ENCODE assay signal across 9 mouse cellular contexts in the genomic region with DNA sequence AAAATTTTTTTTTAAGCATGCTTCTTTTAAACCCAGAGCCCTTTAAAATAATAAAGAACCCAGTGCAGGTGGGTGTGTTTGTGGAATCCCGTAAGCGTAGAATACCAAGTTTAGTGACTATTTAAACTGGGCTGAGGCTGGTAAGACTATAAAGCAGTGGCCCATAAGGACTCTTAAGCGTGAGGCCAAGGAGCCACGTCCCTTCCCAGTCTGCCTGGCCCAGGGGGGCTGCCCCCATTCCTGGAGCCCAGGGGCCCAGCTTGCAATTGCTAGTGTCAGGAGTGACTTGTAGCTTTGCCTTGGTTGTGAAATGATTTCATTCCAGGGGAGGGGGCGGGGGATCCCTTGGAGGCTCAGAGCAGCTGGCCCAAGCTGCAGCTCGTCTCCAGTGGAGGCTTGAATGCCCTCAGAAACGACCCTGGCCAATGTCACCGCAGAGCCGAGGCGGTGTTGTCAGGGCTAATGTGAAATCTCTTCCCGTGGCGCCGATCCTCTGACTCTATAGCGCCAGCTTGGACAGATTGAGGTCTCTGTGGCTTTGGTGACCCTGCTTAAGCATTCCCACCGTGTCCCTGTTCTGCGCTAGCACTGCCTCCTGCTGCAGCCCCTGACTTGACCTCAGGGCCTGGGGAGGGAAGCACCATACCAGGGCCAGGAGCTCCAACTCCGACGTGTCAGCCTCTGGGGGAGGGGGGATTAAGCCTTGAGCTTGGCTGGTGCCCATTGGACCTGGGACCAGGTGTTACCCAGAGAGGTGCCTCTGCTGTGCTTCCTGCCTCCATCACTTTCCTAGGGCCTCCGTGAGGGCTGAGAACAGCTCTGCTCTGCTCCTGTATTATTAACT. TPM values are rescaled to one million over a fixed set of nuclear protein-coding genes. Genes with fewer than 3 reads are reported as not detected.
DNase-seq lines count a peak whose midpoint lies in the region; ATAC-seq lines count a peak whose summit lies in the region.
"Had no signal": no experiment of that assay in that cellular context is flagged by ENCODE, and none has a peak within 500 bp of the region (broad histone marks: within the 10 kb centered on the region; RNA-seq: fewer than 3 reads in every experiment).

No protein-coding gene starts in this region.

- H3K4me1 ChIP-seq in midbrain, embryonic 10.5 days, result peaks cover 79% of the 10 kb centered on the region

- H3K36me3 ChIP-seq in midbrain, embryonic 10.5 days, result peaks cover 35% of the 10 kb centered on the region

- H3K9me3 ChIP-seq in midbrain, embryonic 10.5 days (replicated peaks), result no peaks in the 10 kb centered on the region

- no peaks in the 10 kb centered on the region for H3K27me3 ChIP-seq in midbrain, embryonic 10.5 days (ENCODE audit: low read depth, poor library complexity, severe bottlenecking)

- DNase-seq in cerebellum, postnatal 14 days, result peak; percentile 42 to 48
- DNase-seq in MN1 (ENCODE audit: low spot score), result peak; percentile 46
- DNase-seq in heart, postnatal 4 days, result peak; percentile 48
- DNase-seq in midbrain, embryonic 10.5 days (ENCODE audit: low spot score), result peak; percentile 69
- DNase-seq in frontal cortex, postnatal 25 days (ENCODE audit: low spot score in 2 of 2), result no peak
- no peak for DNase-seq in adrenal gland, postnatal 25 days

- H3K4me3 ChIP-seq in midbrain, embryonic 10.5 days, result peak overlapping the region; percentile 26

- ATAC-seq in cerebellum, adult (ENCODE audit: insufficient number of reproducible peaks, low FRiP score, low TSS enrichment), result no peak
- no peak for ATAC-seq in megakaryocyte-erythroid progenitor cell, adult 5-6 weeks (replicated peaks; ENCODE audit: low FRiP score, low TSS enrichment, poor library complexity, severe bottlenecking)

- H3K27ac ChIP-seq in midbrain, embryonic 10.5 days (replicated peaks), result peak overlapping the region; percentile 82
- H3K27ac ChIP-seq: macrophage had no signal

- WGBS in midbrain, embryonic 10.5 days, result 14% methylated on average over 19 of the region's 19 CpGs

RNA-seq across cellular contexts. Expression of a gene that starts 13.4 kb away (rescaled TPM):
- not detected for total RNA-seq in heart, postnatal 4 days (2021)
- polyA plus RNA-seq in midbrain, embryonic 10.5 days (2016; fragmentation: Nextera tagmentation; extraction: Ambion mirVana), result 0.99 and 1.7 TPM in 2 replicates
- total RNA-seq in megakaryocyte-erythroid progenitor cell, adult 5-6 weeks (2014; fragmentation: Nextera tagmentation), result not detected in 2 replicates
- not detected in 2 replicates for total RNA-seq in megakaryocyte-erythroid progenitor cell, adult 5-6 weeks (2017)
- 1.4 and 1.5 TPM in 2 replicates for total RNA-seq in adrenal gland, postnatal 25 days (2021)
- polyA plus RNA-seq: macrophage had no signal

RNA-seq across cellular contexts. Expression of a gene that starts 13.8 kb away (rescaled TPM):
- total RNA-seq in heart, postnatal 4 days (2021), result under 1 TPM; 0.20 to 0.45 TPM
- 0.17 and 0.35 TPM in 2 replicates for polyA plus RNA-seq in midbrain, embryonic 10.5 days (2016; fragmentation: Nextera tagmentation; extraction: Ambion mirVana)
- not detected in 2 replicates for total RNA-seq in megakaryocyte-erythroid progenitor cell, adult 5-6 weeks (2014; fragmentation: Nextera tagmentation)
- total RNA-seq in megakaryocyte-erythroid progenitor cell, adult 5-6 weeks (2017), result not detected in 2 replicates
- not detected in 2 replicates for total RNA-seq in adrenal gland, postnatal 25 days (2021)
- polyA plus RNA-seq: macrophage had no signal

RNA-seq across cellular contexts. Expression of a gene that starts 42.1 kb away (rescaled TPM):
- total RNA-seq in heart, postnatal 4 days (2021), result 1 to 10 TPM; 6.3 to 6.8 TPM
- polyA plus RNA-seq in midbrain, embryonic 10.5 days (2016; fragmentation: Nextera tagmentation; extraction: Ambion mirVana), result 2.6 and 3.0 TPM in 2 replicates
- total RNA-seq in megakaryocyte-erythroid progenitor cell, adult 5-6 weeks (2014; fragmentation: Nextera tagmentation), result 10.6 and 15.9 TPM in 2 replicates
- 6.9 and 7.0 TPM in 2 replicates for total RNA-seq in megakaryocyte-erythroid progenitor cell, adult 5-6 weeks (2017)
- 15.7 and 20.1 TPM in 2 replicates for total RNA-seq in adrenal gland, postnatal 25 days (2021)

Comparison
In these comparisons a context has a peak if more than half of its experiments do, and no peak if none do; other contexts are left out.
1. DNase-seq: peak in cerebellum, postnatal 14 days (2 of 2), MN1 (single experiment), heart, postnatal 4 days (single experiment) and midbrain, embryonic 10.5 days (single experiment); none in frontal cortex, postnatal 25 days (0 of 2) and adrenal gland, postnatal 25 days (single experiment).